Comparison of ENCODE assay signal across 7 mouse cellular contexts in the genomic region with DNA sequence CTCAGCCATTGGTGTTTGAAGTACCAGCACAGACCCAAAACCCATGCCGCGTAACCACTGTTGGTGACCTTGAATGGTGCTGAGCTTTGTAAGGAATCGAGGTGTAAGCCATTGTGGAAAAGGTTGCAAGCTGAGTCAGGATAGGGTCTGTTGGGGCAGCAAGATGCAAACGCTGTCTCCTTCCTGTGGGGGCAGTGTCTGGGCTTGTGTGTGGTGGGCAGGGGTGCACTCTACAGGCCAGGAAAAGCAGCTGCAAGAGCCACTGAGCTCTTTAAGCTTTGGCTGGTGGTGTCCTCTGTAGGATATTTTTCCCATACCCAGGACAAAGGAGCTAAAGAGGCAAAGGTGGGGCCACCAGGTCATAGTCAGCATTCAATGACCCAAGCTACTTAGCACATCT. TPM values are rescaled to one million over a fixed set of nuclear protein-coding genes. Genes with fewer than 3 reads are reported as not detected.
A peak's percentile ranks its signal among the peaks of the same experiment; 100 is the strongest.
DNase-seq lines count a peak whose midpoint lies in the region; ATAC-seq and TF ChIP-seq lines count a peak whose summit lies in the region.

No protein-coding gene starts in this region.

- no peak overlapping the region for H3K9ac ChIP-seq in hindbrain, embryonic 14.5 days

- 62% methylated on average over 4 of the region's 4 CpGs for WGBS in spleen, adult 2 months
- 52% methylated on average over 4 of the region's 4 CpGs for WGBS in hindbrain, embryonic 14.5 days

- DNase-seq in spleen, adult 2 months (ENCODE audit: low read depth in 1 of 2, low spot score in 2 of 2): peak in 1 of 2 experiments; percentile 15
- no peak for DNase-seq in spleen, postnatal 4 days (ENCODE audit: low spot score in 2 of 2)
- peak; percentile 67 for DNase-seq in hindbrain, embryonic 14.5 days (ENCODE audit: low spot score)
- peak; percentile 69 for DNase-seq in mesoderm, embryonic 11.5 days (ENCODE audit: low read depth, low spot score)
- DNase-seq in yolk sac, embryonic 10.5 days (ENCODE audit: low spot score): peak; percentile 40
- DNase-seq in ovary, adult 18-20 months (ENCODE audit: low spot score): no peak

- peak; percentile 76; the same call in 1 of the 2 replicates for TF ChIP-seq CTCF in spleen, adult 2 months (IDR thresholded peaks at IDR 0.05; ENCODE audit: extremely low read depth, insufficient read depth, insufficient read length, insufficient replicate concordance)
- TF ChIP-seq CTCF in cortical plate, adult 2 months (IDR thresholded peaks at IDR 0.05; ENCODE audit: extremely low read depth, insufficient read depth, low read length): peak; percentile 94

- no peaks in the 10 kb centered on the region for H3K4me1 ChIP-seq in spleen, adult 2 months (ENCODE audit: control insufficient read depth, insufficient read depth, insufficient read length)
- H3K4me1 ChIP-seq in cortical plate, adult 2 months (ENCODE audit: control insufficient read depth, insufficient read depth, low read length): no peaks in the 10 kb centered on the region
- H3K4me1 ChIP-seq in hindbrain, embryonic 14.5 days (replicated peaks; ENCODE audit: control insufficient read depth, insufficient read depth, low read length): peaks cover 3% of the 10 kb centered on the region; the same call in 1 of the 2 replicates

- H3K4me2 ChIP-seq in hindbrain, embryonic 14.5 days (replicated peaks): no peak overlapping the region

- peak; percentile 69; the same call in 1 of the 2 replicates for ATAC-seq in hindbrain, embryonic 14.5 days (ENCODE audit: low FRiP score)

- H3K27ac ChIP-seq in spleen, adult 2 months (ENCODE audit: insufficient read depth, low read length): no peak overlapping the region
- H3K27ac ChIP-seq in cortical plate, adult 2 months (ENCODE audit: insufficient read depth, low read length): no peak overlapping the region
- H3K27ac ChIP-seq in hindbrain, embryonic 14.5 days: no peak overlapping the region

- TF ChIP-seq POLR2A in spleen, adult 2 months (IDR thresholded peaks at IDR 0.05; ENCODE audit: low read depth, low read length): no peak
- TF ChIP-seq POLR2A in cortical plate, adult 2 months (IDR thresholded peaks at IDR 0.05; ENCODE audit: extremely low read depth, insufficient read depth, low read length): no peak

- H3K27me3 ChIP-seq in spleen, adult 2 months (ENCODE audit: control insufficient read depth, insufficient read depth, low read length): no peaks in the 10 kb centered on the region
- no peaks in the 10 kb centered on the region for H3K27me3 ChIP-seq in hindbrain, embryonic 14.5 days (ENCODE audit: control insufficient read depth, insufficient read depth, low read length)

- H3K9me3 ChIP-seq in hindbrain, embryonic 14.5 days (ENCODE audit: control insufficient read depth, low read length): no peaks in the 10 kb centered on the region

- no peak overlapping the region for H3K4me3 ChIP-seq in spleen, adult 2 months (ENCODE audit: extremely low read depth, insufficient read depth, insufficient read length)
- no peak overlapping the region for H3K4me3 ChIP-seq in cortical plate, adult 2 months (ENCODE audit: insufficient read depth, low read length)
- no peak overlapping the region for H3K4me3 ChIP-seq in hindbrain, embryonic 14.5 days (replicated peaks; ENCODE audit: low read length)

- H3K36me3 ChIP-seq in spleen, adult 2 months (ENCODE audit: control insufficient read depth, insufficient read depth, low read length): peaks cover 6% of the 10 kb centered on the region
- peaks cover 57% of the 10 kb centered on the region for H3K36me3 ChIP-seq in hindbrain, embryonic 14.5 days (replicated peaks; ENCODE audit: control insufficient read depth, insufficient read depth)

RNA-seq across cellular contexts. Expression of a gene that starts 32.0 kb away (rescaled TPM):
- polyA plus RNA-seq in spleen, adult 2 months (2012; rRNA removed): 0.58 and 0.92 TPM in 2 replicates
- polyA plus RNA-seq in cortical plate, adult 2 months (2012; rRNA removed): 0.30 and 0.44 TPM in 2 replicates
- 0.94 and 1.6 TPM in 2 replicates for polyA plus RNA-seq in hindbrain, embryonic 14.5 days (2014; fragmentation: Nextera tagmentation; extraction: Ambion mirVana)

Comparison
In these comparisons a context has a peak if more than half of its experiments do, and no peak if none do; other contexts are left out.
1. DNase-seq: peak in hindbrain, embryonic 14.5 days (single experiment), mesoderm, embryonic 11.5 days (single experiment) and yolk sac, embryonic 10.5 days (single experiment); none in spleen, postnatal 4 days (0 of 2) and ovary, adult 18-20 months (single experiment).